Mouse (Mus musculus): ENCODE data around the gene Ggnbp2. TPM values are rescaled to one million over a fixed set of nuclear protein-coding genes. Genes with fewer than 3 reads are reported as not detected.

The Ggnbp2 gene
- polyA plus RNA-seq (2012; ENCODE audit: low replicate concordance) = 46.3 and 57.5 TPM in 2 replicates

DNA sequence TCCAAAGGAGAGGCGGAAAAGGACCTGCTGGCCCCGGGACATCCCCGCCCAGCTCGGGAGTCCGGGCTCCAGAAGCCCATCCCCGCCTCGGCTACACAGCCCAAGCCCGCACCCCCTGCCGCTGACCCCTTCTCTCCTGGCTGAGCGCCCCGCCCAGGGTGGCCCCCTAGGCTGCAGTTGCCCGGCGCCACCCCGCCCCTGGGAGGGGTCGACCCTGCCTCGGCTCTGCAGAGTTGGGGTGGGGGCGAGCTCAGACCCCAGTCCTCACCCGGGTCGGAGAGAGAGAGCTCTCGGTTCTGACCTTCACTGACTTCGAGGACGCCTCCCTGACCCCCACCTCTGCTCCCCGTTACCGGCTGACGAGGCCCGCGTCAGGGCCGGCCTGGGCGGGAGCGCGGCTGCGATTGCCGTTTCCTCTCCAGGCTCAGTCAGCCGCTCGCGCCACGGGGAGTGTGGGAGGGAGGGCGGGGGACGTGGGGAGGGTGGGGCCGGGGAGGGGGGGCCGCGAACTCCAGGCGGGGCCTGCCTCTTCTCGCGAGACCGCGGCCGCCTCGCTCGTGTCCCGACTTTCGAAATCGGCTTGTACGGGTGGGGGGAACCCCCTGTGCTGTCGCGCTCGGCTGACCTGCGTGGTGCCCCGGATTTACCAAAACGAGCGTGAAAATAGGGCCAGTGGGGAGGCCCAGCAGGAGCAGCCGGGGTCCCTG is at the start of gene Ggnbp2:
Gene Ggnbp2 (minus strand): TSS at position 481 of the 707 bp plus-strand sequence.

DNA sequence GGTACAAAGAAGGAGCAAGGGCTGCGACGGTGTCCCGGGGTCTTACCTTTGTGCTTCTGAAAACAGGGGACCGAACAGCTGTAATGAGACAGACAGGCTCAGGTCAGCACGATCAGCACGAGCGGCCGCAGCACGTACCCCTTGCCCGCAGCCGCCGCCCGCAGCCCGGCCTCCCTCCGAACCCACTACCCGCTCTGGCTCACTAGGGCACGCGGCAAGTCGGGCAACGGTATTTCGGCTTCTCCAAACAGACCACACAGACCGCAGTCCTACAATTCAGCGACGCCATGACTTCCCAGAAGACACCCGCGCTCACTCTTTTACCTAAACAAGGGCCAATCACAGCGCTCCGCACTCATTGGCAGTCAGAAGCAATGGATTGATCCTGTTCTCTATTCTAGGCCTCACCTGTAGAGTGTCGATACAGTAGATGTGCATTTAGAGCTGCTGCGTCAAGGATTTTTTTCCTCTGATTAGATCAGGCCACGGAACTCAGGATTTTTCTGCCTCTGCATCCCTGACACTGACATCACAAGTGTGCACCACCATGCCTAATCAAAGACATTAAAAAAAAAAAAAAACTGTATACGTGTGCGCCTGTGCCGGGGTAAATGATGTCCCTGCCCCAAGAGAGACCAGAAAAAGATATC is 45.6 kb upstream of the Ggnbp2 start, which contains the start of gene Znhit3:
Gene Znhit3 (minus strand): TSS at position 314 of the 650 bp plus-strand sequence.

DNA sequence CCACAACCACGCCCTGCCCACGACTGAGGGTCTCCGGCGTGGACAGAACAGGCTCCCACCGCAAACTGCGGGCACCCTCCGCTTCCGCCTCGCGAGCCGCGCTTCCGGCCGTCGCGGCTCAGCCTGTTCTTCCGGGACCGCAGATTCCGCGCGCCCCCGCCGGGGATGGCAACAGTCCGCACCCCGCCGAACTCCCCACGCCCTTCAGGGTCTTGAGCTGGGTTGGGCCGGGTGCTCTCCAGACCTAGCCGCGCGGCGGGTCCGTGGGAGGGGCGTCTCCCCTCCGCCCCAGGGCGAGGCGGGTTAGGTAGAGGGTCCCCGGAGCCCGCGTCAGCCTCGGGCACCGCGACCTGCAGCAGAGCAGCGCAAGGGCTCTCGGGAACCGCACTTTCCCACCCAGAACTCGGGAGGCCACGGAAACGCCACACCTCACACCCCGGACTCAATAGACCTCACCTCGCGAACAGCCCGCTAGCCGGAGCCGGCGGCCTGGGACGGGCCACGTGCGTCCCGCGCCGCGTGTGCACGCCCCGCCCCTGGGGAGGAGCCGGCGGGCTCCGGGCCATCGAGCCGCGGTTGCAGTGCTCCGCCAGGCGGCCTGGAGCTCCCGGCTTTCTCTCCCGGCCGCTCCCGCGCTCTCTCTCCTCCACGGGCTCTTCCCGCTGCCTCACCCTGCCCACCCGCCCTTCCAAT is 9.3 kb upstream of the Ggnbp2 start, which contains the start of the genes Myo19 and Pigw:
Gene Myo19 (plus strand): TSS at position 377 of the 693 bp plus-strand sequence.
Gene Pigw (minus strand): TSS at position 514 of the 693 bp plus-strand sequence.

DNA sequence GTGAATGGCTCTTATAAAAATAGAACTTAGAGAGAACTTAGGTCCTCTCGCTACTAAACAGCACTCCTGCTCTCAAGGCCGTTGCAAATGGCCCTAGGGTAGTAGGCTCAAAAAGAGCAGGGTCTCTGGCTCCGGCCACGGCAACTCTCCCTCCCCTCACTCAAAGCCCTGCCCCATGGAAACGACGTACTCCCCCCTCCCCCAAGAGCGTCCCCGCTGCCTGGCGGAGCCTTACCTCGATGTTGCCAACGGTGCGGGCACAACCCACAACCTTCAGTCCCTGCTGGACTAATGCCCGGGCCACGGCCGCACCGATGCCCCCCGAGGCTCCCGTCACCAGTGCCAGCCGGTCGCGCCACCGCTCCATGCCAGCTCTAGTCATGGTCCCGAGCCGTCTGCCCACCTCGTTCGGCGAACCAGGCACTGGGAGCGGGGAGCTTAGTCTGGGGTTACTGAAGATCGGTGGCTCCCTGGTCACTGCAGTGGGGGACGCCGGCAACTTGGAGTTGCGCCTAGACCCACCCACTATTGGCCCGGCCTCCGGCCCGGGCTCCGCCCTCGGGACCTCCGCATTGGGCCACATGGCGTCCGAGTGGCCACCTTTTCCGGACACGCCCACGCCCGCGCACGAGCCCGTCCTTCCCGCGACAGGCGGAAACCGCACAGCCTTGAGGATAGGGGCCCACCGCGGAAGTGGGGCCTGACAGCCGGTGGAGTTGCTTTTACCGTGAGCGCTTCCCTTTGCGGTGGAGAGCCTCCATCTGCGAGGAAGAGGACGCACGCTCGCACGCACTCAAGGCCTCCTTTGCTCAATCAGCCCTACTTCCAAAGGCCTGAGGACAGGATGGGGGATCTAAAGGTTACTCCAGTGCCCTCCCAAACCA is 41.9 kb downstream of the Ggnbp2 start, which contains the start of gene Dhrs11:
Gene Dhrs11 (minus strand): TSS at position 479 of the 884 bp plus-strand sequence.

DNA sequence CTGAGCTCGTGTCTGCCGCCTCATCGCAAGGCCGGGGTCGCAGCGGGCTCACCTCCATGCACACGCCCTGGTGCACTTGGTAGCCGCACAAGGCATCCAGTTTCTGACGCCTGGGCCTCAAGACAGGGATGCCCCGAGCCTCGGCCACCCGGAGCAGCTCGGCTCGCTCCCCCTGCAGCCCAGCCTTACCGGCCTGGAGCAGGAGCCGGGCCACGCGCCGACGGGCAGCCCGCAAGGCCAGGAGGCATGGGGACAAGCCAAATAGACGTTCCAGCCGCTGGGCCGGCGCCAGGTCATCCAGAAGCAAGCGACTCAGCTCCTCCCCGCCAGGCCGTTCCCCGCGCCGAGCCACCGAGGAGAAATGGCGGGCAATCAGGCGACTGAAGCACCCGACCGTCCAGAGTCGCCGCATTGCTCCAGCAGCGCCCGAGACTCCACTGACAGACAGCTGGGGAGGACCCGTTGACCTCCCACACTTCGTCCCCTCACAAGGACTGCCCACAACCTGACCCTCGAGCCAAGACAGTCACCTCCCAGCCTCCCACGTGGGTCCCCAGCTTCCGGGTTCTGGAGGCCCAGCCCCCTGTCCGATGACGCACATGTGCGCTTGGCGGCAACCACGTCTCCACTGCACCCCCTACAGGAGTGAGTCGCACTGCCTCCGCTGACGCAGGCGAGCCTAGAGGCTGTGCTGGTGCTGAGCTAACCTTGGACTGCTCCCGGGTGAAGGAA is 51.5 kb downstream of the Ggnbp2 start, which contains the start of gene Mrm1:
Gene Mrm1 (minus strand): TSS at position 555 of the 732 bp plus-strand sequence.

Other genes starting within 250 kb of the Ggnbp2 start
- gene Mrm1, start 51.3 kb downstream of the Ggnbp2 start, polyA plus RNA-seq (2012; ENCODE audit: low replicate concordance) = 12.9 and 14.9 TPM in 2 replicates
- gene Dhrs11, start 41.8 kb downstream of the Ggnbp2 start, polyA plus RNA-seq (2012; ENCODE audit: low replicate concordance) = 52.3 and 69.2 TPM in 2 replicates
- 44.0 and 68.6 TPM in 2 replicates for gene Myo19, start 9.3 kb upstream of the Ggnbp2 start, polyA plus RNA-seq (2012; ENCODE audit: low replicate concordance)
- gene Pigw, start 9.5 kb upstream of the Ggnbp2 start, polyA plus RNA-seq (2012; ENCODE audit: low replicate concordance) = 1.3 and 7.1 TPM in 2 replicates
- gene Znhit3, start 45.5 kb upstream of the Ggnbp2 start, polyA plus RNA-seq (2012; ENCODE audit: low replicate concordance) = 0.89 and 3.2 TPM in 2 replicates
- gene Car4, start 87.0 kb upstream of the Ggnbp2 start, polyA plus RNA-seq (2012; ENCODE audit: low replicate concordance) = 0.43 TPM in 1 of 2 replicates, not detected in the other

Data from leukemia stem cell, adult 10-12 weeks (primary cell).